8 mouse cellular contexts compared by ENCODE assay signal in the genomic region with DNA sequence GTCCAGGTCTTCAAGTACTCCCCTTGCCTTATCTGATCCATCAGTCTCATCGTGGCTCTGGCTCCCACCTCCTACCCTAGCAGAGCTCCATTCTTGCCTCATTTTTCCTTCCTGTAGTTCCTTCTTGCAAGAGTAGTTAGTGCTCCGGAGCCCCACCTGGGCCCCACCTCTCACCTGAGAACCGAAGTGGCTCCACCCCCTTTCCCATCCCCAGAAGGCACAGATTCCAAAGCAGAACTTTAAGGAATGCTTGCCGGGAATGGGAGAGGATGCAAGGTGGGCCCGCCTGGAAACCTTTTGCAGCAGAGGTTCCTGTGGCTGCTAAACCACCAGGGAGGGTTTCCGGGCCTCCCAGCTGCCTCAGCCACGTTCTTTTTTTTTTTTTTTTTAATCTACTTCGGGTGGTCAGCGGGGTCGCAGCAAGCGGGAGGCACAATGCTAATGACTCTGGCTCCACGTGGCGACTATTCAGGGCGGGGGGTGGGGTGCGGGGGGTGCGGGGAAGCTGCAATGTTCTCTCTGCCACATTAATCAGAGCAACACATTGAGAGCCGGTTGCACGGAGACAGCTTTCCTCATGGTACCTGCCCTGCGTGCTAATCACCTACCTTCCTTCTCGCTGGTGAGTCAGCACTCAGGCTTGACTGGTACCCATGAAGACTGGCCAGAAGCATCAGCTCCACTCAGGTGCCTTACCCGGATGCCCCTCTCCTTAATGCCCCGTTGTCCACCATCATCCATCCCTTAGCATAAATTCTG. TPM values are rescaled to one million over a fixed set of nuclear protein-coding genes. Genes with fewer than 3 reads are reported as not detected.
DNase-seq lines count a peak whose midpoint lies in the region; ATAC-seq lines count a peak whose summit lies in the region.

No protein-coding gene starts in this region.

- peak overlapping the region; percentile 3; the same call in 1 of the 2 replicates for H3K4me3 ChIP-seq in heart, embryonic 13.5 days
- H3K4me3 ChIP-seq in forebrain, embryonic 16.5 days (replicated peaks; ENCODE audit: low read length) = no peak overlapping the region
- H3K4me3 ChIP-seq in midbrain, embryonic 12.5 days = no peak overlapping the region

- peak overlapping the region; percentile 45 for H3K4me2 ChIP-seq in heart, embryonic 13.5 days
- H3K4me2 ChIP-seq in forebrain, embryonic 16.5 days (ENCODE audit: low read length) = peak overlapping the region; percentile 34; the same call in 1 of the 2 replicates
- peak overlapping the region; percentile 30 for H3K4me2 ChIP-seq in midbrain, embryonic 12.5 days (replicated peaks)

- peak overlapping the region; percentile 33; the same call in 1 of the 2 replicates for H3K9ac ChIP-seq in heart, embryonic 13.5 days
- H3K9ac ChIP-seq in forebrain, embryonic 16.5 days (replicated peaks; ENCODE audit: low read depth, low read length) = peak overlapping the region; percentile 45
- no peak overlapping the region for H3K9ac ChIP-seq in midbrain, embryonic 12.5 days (replicated peaks)

- H3K36me3 ChIP-seq in heart, embryonic 13.5 days = no peaks in the 10 kb centered on the region
- H3K36me3 ChIP-seq in forebrain, embryonic 16.5 days (ENCODE audit: control insufficient read depth, insufficient read depth) = no peaks in the 10 kb centered on the region
- no peaks in the 10 kb centered on the region for H3K36me3 ChIP-seq in midbrain, embryonic 12.5 days

- H3K9me3 ChIP-seq in heart, embryonic 13.5 days = no peaks in the 10 kb centered on the region
- H3K9me3 ChIP-seq in forebrain, embryonic 16.5 days (ENCODE audit: control insufficient read depth, low read length) = no peaks in the 10 kb centered on the region
- H3K9me3 ChIP-seq in midbrain, embryonic 12.5 days = no peaks in the 10 kb centered on the region

- WGBS in heart, embryonic 13.5 days = 6% methylated on average over 22 of the region's 22 CpGs
- WGBS in forebrain, embryonic 16.5 days = 10% methylated on average over 21 of the region's 22 CpGs
- WGBS in midbrain, embryonic 12.5 days = 9% methylated on average over 21 of the region's 22 CpGs

- no peak overlapping the region for H3K27ac ChIP-seq in heart, embryonic 13.5 days (replicated peaks)
- H3K27ac ChIP-seq in forebrain, embryonic 16.5 days (ENCODE audit: low read length) = peak overlapping the region; percentile 97
- peak overlapping the region; percentile 85 for H3K27ac ChIP-seq in midbrain, embryonic 12.5 days (replicated peaks)

- no peak for ATAC-seq in heart, embryonic 13.5 days (ENCODE audit: extremely low read depth, insufficient number of reproducible peaks, low FRiP score, low TSS enrichment)
- no peak; the same call in 1 of the 2 replicates for ATAC-seq in forebrain, embryonic 16.5 days
- peak; percentile 25; the same call in 1 of the 2 replicates for ATAC-seq in midbrain, embryonic 12.5 days (ENCODE audit: low FRiP score, low read depth)
- ATAC-seq in erythroid progenitor cell, adult 5-6 weeks (replicated peaks; ENCODE audit: low FRiP score, poor library complexity, severe bottlenecking) = no peak

- intact Hi-C loops in left cerebral cortex, postnatal 14 days (cut with DNase I) = no loop called here

- H3K4me1 ChIP-seq in heart, embryonic 13.5 days = peaks cover 35% of the 10 kb centered on the region
- peaks cover 37% of the 10 kb centered on the region for H3K4me1 ChIP-seq in forebrain, embryonic 16.5 days (replicated peaks; ENCODE audit: control insufficient read depth, insufficient read depth, low read length)
- peaks cover 47% of the 10 kb centered on the region for H3K4me1 ChIP-seq in midbrain, embryonic 12.5 days

- DNase-seq in heart, adult 11 months = no peak
- DNase-seq in ES-CJ7 (ENCODE audit: low read depth, low spot score) = peak; percentile 93
- DNase-seq in left cerebral cortex, postnatal 14 days (ENCODE audit: low spot score in 2 of 2) = no peak
- DNase-seq in urinary bladder, adult 18-20 months (ENCODE audit: low spot score in 2 of 2) = no peak

- no peaks in the 10 kb centered on the region for H3K27me3 ChIP-seq in heart, embryonic 13.5 days (replicated peaks)
- H3K27me3 ChIP-seq in forebrain, embryonic 16.5 days (replicated peaks; ENCODE audit: control insufficient read depth, insufficient read depth, low read length) = no peaks in the 10 kb centered on the region
- peaks cover 62% of the 10 kb centered on the region for H3K27me3 ChIP-seq in midbrain, embryonic 12.5 days

RNA-seq across cellular contexts. Expression of a gene that starts 27.9 kb away (rescaled TPM):
- 32.7 and 34.1 TPM in 2 replicates for polyA plus RNA-seq in heart, embryonic 13.5 days (2015; fragmentation: Nextera tagmentation; extraction: Ambion mirVana)
- 67.0 and 74.0 TPM in 2 replicates for polyA plus RNA-seq in forebrain, embryonic 16.5 days (2015; fragmentation: Nextera tagmentation; extraction: Ambion mirVana)
- polyA plus RNA-seq in midbrain, embryonic 12.5 days (2016; fragmentation: Nextera tagmentation; extraction: Ambion mirVana) = 74.0 and 76.0 TPM in 2 replicates
- total RNA-seq in left cerebral cortex, postnatal 14 days (2021) = 10 to 100 TPM; 74.0 to 78.2 TPM
- total RNA-seq in erythroid progenitor cell, adult 5-6 weeks (2015; ENCODE audit: low replicate concordance) = 0.72 and 2.5 TPM in 2 replicates
- 0.53 and 1.5 TPM in 2 replicates for total RNA-seq in erythroid progenitor cell, adult 5-6 weeks (2017; ENCODE audit: low replicate concordance)

RNA-seq across cellular contexts. Expression of a gene that starts 34.3 kb away (rescaled TPM):
- 18.4 and 21.3 TPM in 2 replicates for polyA plus RNA-seq in heart, embryonic 13.5 days (2015; fragmentation: Nextera tagmentation; extraction: Ambion mirVana)
- polyA plus RNA-seq in forebrain, embryonic 16.5 days (2015; fragmentation: Nextera tagmentation; extraction: Ambion mirVana) = 61.5 and 62.7 TPM in 2 replicates
- polyA plus RNA-seq in midbrain, embryonic 12.5 days (2016; fragmentation: Nextera tagmentation; extraction: Ambion mirVana) = 44.3 and 46.4 TPM in 2 replicates
- 10 to 100 TPM; 71.2 to 72.2 TPM for total RNA-seq in left cerebral cortex, postnatal 14 days (2021)
- 8.6 and 9.2 TPM in 2 replicates for total RNA-seq in erythroid progenitor cell, adult 5-6 weeks (2015; ENCODE audit: low replicate concordance)
- 5.8 and 16.4 TPM in 2 replicates for total RNA-seq in erythroid progenitor cell, adult 5-6 weeks (2017; ENCODE audit: low replicate concordance)
